Mouse (Mus musculus): ENCODE data around the gene Gimap5. TPM values are rescaled to one million over a fixed set of nuclear protein-coding genes. Genes with fewer than 3 reads are reported as not detected.
A peak's percentile ranks its signal among the peaks of the same experiment; 100 is the strongest.

Gene Gimap5
- polyA plus RNA-seq, 1 experiment, result 28.6 TPM

DNA sequence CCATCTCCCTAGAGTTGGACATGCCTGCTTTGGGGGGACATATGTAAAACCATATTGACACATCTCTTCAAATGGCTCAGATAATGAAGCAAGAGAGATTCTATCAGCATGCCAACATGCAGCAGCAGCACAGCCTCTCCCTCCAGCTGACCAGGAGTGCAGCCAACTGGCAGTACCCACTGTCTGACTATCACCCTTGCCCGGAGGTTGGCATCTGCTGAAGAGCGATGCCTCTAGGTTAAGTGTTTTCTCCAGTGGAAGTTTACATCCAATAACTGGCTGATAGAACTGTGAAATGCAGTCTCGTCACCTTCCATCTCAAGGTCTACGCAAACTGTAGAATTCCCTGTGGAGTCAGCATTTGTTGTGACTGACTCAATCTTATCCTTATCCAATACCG is 8.3 kb upstream of the Gimap5 start:
- Histone ChIP-seq H3K4me3 (replicated peaks; ENCODE audit: extremely low read depth, low read depth, low read length) (no peak overlapping the region), H3K4me1 (ENCODE audit: control insufficient read depth, insufficient read depth, low read length) (peaks cover 1% of the 10 kb centered on the region)
- TF ChIP-seq CTCF (IDR thresholded peaks at IDR 0.05; ENCODE audit: insufficient read depth, low read length) (no peak), POLR2A (IDR thresholded peaks at IDR 0.05; ENCODE audit: borderline replicate concordance, extremely low read depth, low read depth, low read length) (no peak)
- DNase-seq, result no peak
- WGBS, result 78% methylated on average over 5 of the region's 5 CpGs

DNA sequence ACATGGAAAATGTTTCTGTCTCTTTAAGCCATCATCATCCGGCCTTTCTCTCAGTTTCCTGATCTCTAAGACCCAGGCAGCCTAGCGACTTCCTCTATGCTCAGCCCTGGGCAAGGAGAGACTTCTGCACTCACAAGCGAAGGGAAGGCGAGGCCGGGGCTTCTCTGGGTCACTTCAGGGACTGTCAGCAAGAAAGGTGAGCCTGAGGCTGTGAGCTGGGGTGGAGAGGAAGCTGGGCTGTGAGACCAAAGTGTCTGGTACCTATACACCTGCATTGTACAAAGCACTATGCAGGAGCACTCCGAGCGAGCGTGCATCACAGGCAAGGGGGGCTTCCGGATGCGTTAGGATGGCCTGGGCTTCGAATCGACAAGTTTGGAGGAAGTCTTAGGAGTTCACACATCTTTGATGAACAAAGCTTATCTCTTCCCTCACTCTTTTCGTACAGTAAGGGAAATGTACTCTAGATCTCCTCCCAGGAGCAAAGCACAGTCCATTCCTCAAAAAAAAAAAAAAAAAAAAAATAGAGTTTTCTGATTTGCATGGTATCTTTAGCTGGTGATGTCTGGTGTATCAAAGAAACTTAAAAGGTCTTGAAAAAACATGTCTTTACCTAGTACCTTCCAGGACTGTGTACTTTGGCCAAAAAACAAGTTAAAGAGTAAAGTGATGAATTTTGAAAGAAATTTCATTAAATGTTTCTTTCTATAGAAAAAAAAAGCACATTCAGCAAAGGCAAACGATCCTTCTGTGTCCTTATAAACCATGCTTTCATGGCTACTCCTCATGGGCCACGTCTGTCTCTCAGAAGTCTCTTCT is 6.8 kb upstream of the Gimap5 start, which contains the start of gene Gimap1:
Gene Gimap1 (plus strand): TSS at position 94 of the 819 bp plus-strand sequence.
- TF ChIP-seq CTCF (IDR thresholded peaks at IDR 0.05; ENCODE audit: insufficient read depth, low read length) (no peak), POLR2A (IDR thresholded peaks at IDR 0.05; ENCODE audit: borderline replicate concordance, extremely low read depth, low read depth, low read length) (peak; percentile 92; the same call in 1 of the 2 replicates)
- WGBS, result 35% methylated on average over 15 of the region's 15 CpGs
- no peak for DNase-seq

DNA sequence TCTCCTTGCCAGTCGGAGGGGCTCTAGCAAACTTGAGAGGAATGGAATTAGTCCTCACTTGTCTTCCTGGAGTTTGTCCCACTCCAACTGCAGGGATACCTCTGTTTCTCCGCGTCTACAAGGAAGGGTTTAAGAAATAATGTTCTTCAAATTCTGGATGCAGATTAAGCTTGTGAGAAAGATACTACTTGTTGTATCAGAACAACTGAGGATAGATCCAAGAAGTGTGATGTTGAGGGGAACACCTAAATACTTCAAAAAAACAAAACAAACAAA is 6.3 kb upstream of the Gimap5 start:
- peaks cover 6% of the 10 kb centered on the region for H3K4me1 ChIP-seq (ENCODE audit: control insufficient read depth, insufficient read depth, low read length)
- 39% methylated on average over 3 of the region's 3 CpGs for WGBS

More for the DNA sequence above, 6.8 kb upstream of the Gimap5 start, which contains the start of gene Gimap1:
- Histone ChIP-seq H3K4me1 (ENCODE audit: control insufficient read depth, insufficient read depth, low read length) (peaks cover 6% of the 10 kb centered on the region), H3K4me3 (replicated peaks; ENCODE audit: extremely low read depth, low read depth, low read length) (peak within 1 kb of the TSS; percentile 97)

DNA sequence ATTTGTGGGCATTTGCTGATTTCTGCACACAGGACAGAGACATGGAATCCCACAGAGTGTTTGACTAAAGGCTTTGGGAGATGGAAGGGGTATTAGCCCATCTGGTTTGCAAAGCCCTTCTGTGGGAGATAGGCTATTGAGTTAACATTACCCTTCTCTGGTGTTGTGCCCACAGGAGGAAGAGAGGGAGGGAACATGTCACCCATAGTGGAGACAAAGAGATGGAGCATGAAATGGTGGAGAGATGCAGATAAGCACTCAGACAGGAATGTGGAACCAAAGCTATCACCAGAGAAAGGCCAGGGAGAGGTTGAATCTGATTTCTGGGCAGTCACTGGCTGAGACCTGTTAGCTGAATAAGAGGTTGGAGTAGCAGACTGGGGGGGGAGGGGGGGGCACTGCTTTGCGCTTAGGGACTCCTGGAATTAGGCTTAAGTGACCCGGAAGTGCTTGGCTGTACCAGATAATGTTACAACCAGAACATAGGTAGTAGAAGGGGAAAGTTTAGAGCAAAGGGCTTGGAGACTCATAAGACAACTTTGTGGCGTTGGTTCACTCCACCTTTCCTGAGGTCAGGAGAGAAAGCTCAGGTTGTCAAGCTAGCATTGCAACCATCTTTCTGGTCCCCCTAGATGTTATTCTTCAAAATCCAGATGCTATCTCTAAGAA is 5.4 kb upstream of the Gimap5 start:
- no peak for TF ChIP-seq POLR2A (IDR thresholded peaks at IDR 0.05; ENCODE audit: borderline replicate concordance, extremely low read depth, low read depth, low read length)
- no peak for TF ChIP-seq CTCF (IDR thresholded peaks at IDR 0.05; ENCODE audit: insufficient read depth, low read length)
- no peak for DNase-seq
- WGBS, result 42% methylated on average over 3 of the region's 3 CpGs
- Histone ChIP-seq H3K4me3 (replicated peaks; ENCODE audit: extremely low read depth, low read depth, low read length) (peak overlapping the region; percentile 58), H3K4me1 (ENCODE audit: control insufficient read depth, insufficient read depth, low read length) (peaks cover 9% of the 10 kb centered on the region)

More for the DNA sequence above, 6.3 kb upstream of the Gimap5 start:
- no peak for DNase-seq
- no peak for TF ChIP-seq CTCF (IDR thresholded peaks at IDR 0.05; ENCODE audit: insufficient read depth, low read length)
- no peak for TF ChIP-seq POLR2A (IDR thresholded peaks at IDR 0.05; ENCODE audit: borderline replicate concordance, extremely low read depth, low read depth, low read length)
- H3K4me3 ChIP-seq (replicated peaks; ENCODE audit: extremely low read depth, low read depth, low read length), result peak overlapping the region; percentile 44

DNA sequence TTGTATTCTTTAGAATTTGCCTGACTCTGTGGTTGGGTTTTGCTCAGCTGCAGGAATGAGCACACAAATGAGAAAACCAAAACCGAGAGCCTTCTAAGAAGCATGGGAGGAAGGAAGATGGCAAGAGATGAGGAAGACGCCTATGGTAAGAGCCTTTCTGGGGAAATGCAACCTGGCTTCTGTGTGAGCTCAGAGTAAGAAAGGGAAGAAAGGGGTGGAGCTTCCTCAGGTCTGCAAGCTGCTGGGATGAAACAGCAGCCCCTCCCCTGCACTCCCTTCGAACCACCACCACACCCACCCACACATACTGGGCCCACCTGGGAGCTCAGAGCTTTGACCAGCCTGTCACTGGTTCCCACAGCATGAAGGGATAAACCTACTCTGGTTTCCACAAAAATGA is 4.7 kb upstream of the Gimap5 start:
- TF ChIP-seq POLR2A (IDR thresholded peaks at IDR 0.05; ENCODE audit: borderline replicate concordance, extremely low read depth, low read depth, low read length) (no peak), CTCF (IDR thresholded peaks at IDR 0.05; ENCODE audit: insufficient read depth, low read length) (no peak)
- DNase-seq, result no peak
- H3K4me3 ChIP-seq (replicated peaks; ENCODE audit: extremely low read depth, low read depth, low read length), result no peak overlapping the region
- WGBS, result 10% methylated on average over 3 of the region's 3 CpGs
- peaks cover 9% of the 10 kb centered on the region for H3K4me1 ChIP-seq (ENCODE audit: control insufficient read depth, insufficient read depth, low read length)

DNA sequence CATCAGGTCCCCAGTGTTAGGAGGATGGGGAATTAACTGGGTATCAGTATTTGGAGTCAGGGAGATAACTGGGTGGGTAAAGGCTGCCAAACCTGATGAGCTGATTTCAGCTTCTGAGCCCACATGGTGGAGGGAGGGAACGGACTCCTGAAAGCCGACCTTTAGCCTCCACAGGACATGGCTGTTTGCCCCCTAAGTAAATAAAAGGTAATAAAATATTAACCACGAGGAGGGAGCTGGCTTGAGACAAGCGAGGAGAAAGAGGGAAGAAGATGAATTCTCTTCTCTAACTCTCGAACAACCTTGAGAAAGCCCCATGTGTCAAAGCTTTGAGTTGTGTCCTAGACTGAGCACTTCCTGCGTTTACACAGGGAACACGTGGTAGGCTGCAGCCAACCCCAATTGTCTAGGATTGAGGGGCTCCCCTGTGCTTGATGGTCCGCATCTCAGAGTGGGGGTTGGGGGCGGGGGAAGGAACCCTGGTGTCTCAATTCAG is 4.2 kb upstream of the Gimap5 start:
- DNase-seq, result no peak
- H3K4me3 ChIP-seq (replicated peaks; ENCODE audit: extremely low read depth, low read depth, low read length), result no peak overlapping the region
- WGBS, result 22% methylated on average over 9 of the region's 9 CpGs
- H3K4me1 ChIP-seq (ENCODE audit: control insufficient read depth, insufficient read depth, low read length), result peaks cover 9% of the 10 kb centered on the region
- TF ChIP-seq CTCF (IDR thresholded peaks at IDR 0.05; ENCODE audit: insufficient read depth, low read length) (no peak), POLR2A (IDR thresholded peaks at IDR 0.05; ENCODE audit: borderline replicate concordance, extremely low read depth, low read depth, low read length) (no peak)

DNA sequence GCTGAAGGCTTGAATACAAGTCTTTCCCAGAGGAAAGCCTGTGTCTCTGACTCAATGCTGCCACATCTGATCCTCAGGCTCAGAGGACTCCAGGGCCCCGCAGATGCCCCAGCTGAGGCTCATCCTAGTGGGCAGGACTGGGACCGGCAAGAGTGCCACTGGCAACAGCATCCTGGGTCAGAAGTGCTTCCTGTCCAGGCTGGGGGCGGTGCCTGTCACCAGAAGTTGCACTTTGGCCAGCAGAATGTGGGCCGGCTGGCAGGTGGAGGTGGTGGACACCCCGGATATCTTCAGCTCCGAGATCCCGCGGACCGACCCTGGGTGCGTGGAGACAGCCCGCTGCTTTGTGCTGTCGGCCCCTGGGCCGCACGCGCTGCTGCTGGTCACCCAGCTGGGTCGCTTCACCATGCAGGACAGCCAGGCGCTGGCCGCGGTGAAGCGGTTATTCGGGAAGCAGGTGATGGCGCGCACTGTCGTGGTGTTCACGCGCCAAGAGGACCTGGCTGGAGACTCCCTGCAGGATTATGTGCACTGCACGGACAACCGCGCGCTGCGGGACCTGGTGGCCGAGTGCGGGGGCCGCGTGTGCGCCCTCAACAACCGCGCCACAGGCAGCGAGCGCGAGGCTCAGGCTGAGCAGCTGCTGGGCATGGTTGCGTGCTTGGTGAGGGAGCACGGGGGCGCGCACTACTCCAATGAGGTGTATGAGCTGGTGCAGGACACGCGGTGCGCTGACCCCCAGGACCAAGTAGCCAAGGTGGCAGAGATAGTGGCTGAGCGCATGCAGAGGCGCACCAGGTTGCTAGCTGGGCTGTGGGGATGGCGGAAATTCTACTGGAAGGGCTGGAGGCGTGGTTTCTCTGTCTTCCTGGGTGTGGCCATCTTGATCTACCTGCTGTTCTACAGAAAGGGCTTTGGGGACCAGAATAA is 3.3 kb upstream of the Gimap5 start:
- DNase-seq, result no peak
- Histone ChIP-seq H3K4me3 (replicated peaks; ENCODE audit: extremely low read depth, low read depth, low read length) (no peak overlapping the region), H3K4me1 (ENCODE audit: control insufficient read depth, insufficient read depth, low read length) (peaks cover 9% of the 10 kb centered on the region)
- WGBS, result 18% methylated on average over 52 of the region's 52 CpGs
- no peak for TF ChIP-seq POLR2A (IDR thresholded peaks at IDR 0.05; ENCODE audit: borderline replicate concordance, extremely low read depth, low read depth, low read length)
- TF ChIP-seq CTCF (IDR thresholded peaks at IDR 0.05; ENCODE audit: insufficient read depth, low read length), result no peak

DNA sequence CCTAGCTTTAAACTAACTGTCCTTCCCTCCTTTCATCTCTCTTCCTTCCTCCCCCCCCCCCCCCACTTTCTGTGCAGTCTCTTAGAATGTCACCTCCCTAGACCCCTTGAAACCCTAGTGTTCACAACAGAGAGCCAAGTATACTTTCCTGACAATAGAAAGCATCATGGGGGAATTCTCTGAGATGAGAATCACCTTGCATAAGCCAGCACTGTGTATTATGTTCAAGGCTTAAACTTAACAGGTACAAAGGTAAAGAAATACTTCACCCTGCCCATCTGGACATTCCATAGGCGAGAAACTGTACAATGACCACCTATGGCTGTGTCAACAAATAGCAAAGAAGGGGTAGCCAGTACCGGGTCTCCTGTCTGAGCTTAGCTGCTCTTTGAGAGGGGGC is 507 bp upstream of the Gimap5 start:
- H3K4me1 ChIP-seq (ENCODE audit: control insufficient read depth, insufficient read depth, low read length), result peaks cover 11% of the 10 kb centered on the region
- no peak for TF ChIP-seq CTCF (IDR thresholded peaks at IDR 0.05; ENCODE audit: insufficient read depth, low read length)
- TF ChIP-seq POLR2A (IDR thresholded peaks at IDR 0.05; ENCODE audit: borderline replicate concordance, extremely low read depth, low read depth, low read length), result no peak
- no peak for DNase-seq
- no peak overlapping the region for H3K4me3 ChIP-seq (replicated peaks; ENCODE audit: extremely low read depth, low read depth, low read length)
- 23% methylated on average over 2 of the region's 2 CpGs for WGBS

All from lung, adult 2 months (tissue).